Mouse (Mus musculus) mouse trophoblast stem cell (cell line): ENCODE data around the gene Ccdc158.

Experiments
- in situ Hi-C, 2 experiments: fragments of 300-500 bp; cut with MseI, MboI; formaldehyde crosslinking; loops; 2 replicates in 1 of 2; 3 replicates in 1 of 2; pipeline ENCODE4 v1.15.1; 2025

Gene Ccdc158

DNA sequence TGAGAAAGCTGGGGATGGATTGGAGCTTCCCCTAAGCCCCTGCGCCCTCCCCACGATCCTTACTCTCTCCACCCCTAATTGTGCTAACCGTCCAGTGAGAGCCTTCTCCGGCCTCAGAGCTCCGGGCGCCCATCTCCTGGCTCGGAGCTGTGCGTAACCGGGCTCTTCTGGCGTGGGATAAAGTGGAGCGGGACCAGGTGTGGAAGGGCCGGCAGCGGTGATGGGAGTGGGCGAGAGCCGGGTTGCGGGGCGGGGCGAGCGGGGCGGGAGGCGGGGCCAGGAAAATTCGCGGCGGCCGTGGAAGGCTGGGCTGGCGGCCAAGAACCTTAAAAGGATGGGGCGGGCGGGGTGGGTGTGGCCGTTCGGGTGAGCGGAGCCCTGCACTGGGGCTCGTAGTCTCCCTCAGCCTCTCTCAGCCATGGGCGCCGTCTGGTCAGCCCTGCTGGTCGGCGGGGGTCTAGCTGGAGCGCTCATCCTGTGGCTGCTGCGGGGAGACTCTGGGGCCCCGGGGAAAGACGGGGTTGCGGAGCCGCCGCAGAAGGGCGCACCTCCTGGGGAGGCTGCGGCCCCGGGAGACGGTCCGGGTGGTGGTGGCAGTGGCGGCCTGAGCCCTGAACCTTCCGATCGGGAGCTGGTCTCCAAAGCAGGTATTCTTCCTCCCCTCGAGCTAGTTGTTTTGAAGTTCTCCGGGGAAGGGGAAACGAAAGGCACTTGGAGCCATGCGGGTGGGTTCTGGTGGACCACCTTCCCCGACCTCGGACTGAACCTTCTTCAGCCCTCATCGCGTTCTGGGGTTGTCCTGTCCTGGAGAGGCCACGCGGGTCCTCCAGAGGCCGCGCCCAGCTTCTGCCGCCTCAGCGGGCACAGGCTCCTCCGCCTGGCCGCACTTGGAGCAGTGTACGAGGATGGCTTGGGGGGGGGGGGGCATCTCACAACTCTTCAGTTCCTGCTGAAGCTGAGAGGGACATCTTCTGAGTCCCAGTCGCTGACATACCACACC is 72.1 kb downstream of the Ccdc158 start, which contains the start of gene Stbd1:
Gene Stbd1, plus strand, starts transcription at position 351 of the 1,000 bp plus-strand sequence.
- in situ Hi-C loops: no loop called here

GRCm38 (mm10) chr5:92599030-92599429 is 76.0 kb downstream of the Ccdc158 start:
- in situ Hi-C loops: no loop called here

DNA sequence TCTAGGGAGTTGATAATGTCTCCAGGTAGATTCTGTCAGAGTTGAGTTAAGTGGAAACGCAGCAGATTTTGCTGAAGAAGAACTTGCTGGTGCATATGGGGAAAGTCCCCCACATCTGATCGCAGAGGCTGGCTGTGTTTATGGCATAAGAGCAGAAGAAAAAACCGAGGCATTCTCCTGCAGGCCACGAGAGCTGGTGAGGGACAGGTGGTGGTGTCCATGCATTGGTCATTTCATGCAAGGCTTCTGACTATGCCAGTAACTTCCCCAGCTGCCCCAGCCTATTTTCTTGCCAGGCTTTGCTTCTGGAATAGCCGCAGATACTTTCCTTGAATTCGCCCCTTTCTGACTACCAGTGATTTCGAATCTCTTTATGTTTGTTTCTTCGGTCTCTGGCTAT is 78.2 kb downstream of the Ccdc158 start:
- in situ Hi-C loops: no loop called here

DNA sequence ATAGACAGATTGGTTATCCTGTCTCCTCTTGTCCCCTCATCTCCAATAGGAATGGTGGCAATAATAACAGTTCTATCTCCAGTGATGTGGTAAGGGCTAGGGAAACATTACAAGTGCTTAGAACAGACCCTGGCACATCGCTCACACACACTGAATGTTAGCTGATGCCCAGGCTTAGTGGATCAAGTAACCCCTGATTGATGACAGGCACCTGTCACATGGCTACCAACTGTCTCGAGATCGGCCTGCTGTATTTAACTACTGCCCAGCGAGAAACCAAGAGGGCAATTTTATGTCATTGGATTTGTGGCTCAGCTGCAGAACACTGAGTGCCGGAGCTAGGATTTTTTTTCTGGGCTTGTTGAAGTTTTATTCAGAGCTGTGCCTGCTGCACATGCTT is 80.0 kb downstream of the Ccdc158 start:
- in situ Hi-C loops: no loop called here

DNA sequence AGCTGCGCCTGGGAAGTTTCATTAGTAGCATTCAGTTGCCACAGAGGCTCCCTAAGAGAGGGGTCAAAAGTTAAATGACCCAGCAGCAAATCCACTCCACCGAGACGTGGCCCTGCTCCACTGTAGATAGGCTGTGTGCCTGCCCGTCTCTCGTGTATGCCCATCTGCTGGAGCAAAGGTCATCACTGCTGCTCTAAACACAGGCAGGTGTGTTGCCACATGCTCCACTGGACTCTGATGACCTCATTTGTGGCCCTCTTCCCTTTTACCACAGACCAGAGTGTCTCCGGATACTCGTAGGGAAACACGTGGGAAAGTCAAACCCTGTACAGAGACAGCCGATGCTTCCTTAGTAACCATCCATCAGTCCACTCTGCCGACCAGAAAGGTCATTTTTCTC is 89.1 kb downstream of the Ccdc158 start:
- in situ Hi-C loops: no loop called here

- in situ Hi-C loops: no loop called here
Observed at GRCm38 (mm10) chr5:92579559-92579958, 95.5 kb downstream of the Ccdc158 start.

GRCm38 (mm10) chr5:92571232-92571631 is 103.8 kb downstream of the Ccdc158 start:
- in situ Hi-C loops: no loop called here

- in situ Hi-C loops: no loop called here
Observed at GRCm38 (mm10) chr5:92562002-92562401, 113.1 kb downstream of the Ccdc158 start.

GRCm38 (mm10) chr5:92560201-92560600 is 114.9 kb downstream of the Ccdc158 start:
- in situ Hi-C loops: no loop called here
